Mouse (Mus musculus) thymus, adult 2 months (tissue): ENCODE results near the gene Hmgcs1. TPM values are rescaled to one million over a fixed set of nuclear protein-coding genes. Genes with fewer than 3 reads are reported as not detected.
A peak's percentile ranks its signal among the peaks of the same experiment; 100 is the strongest.

Source experiments
- DNase-seq: peaks from one replicate; pipeline ENCODE4 v3.0.0; 2021
- H3K27ac ChIP-seq: fragments of 200-500 bp; 2 replicates; pipeline ENCODE4 v1.5.1; 2012; ENCODE audit warnings: low read length, control low read depth; ENCODE audit not compliant: control insufficient read depth, insufficient read depth
- H3K27me3 ChIP-seq: fragments of 200-500 bp; 2 replicates; pipeline ENCODE4 v1.6.1; 2012; ENCODE audit warnings: mild to moderate bottlenecking, low read length, moderate library complexity, mixed read lengths; ENCODE audit not compliant: control insufficient read depth, insufficient read depth
- H3K36me3 ChIP-seq: fragments of 200-500 bp; 2 replicates; pipeline ENCODE4 v1.6.1; 2012; ENCODE audit warnings: mild to moderate bottlenecking, low read length, moderate library complexity; ENCODE audit not compliant: control insufficient read depth, insufficient read depth
- H3K4me1 ChIP-seq: fragments of 200-500 bp; replicated peaks from 2 replicates; pipeline ENCODE4 v1.6.1; 2012; ENCODE audit warnings: low read length; ENCODE audit not compliant: control insufficient read depth, insufficient read depth
- H3K4me3 ChIP-seq: fragments of 200-500 bp; 2 replicates; pipeline ENCODE4 v1.5.1; 2012; ENCODE audit warnings: mild to moderate bottlenecking, low read length, control low read depth, moderate library complexity; ENCODE audit not compliant: control insufficient read depth, insufficient read depth
- CTCF ChIP-seq: fragments of 200-500 bp; IDR thresholded peaks from 2 replicates; pipeline ENCODE4 v1.5.1; 2012; ENCODE audit warnings: mild to moderate bottlenecking, control low read depth, low read length, moderate library complexity, borderline replicate concordance; ENCODE audit not compliant: control insufficient read depth, poor library complexity, insufficient read depth; ENCODE audit errors: extremely low read depth
- POLR2A ChIP-seq: fragments of 200-500 bp; IDR thresholded peaks from 2 replicates; pipeline ENCODE4 v1.6.1; 2012; ENCODE audit warnings: mild to moderate bottlenecking, low read length, control low read depth, moderate library complexity; ENCODE audit not compliant: control insufficient read depth, poor library complexity, insufficient read depth; ENCODE audit errors: extremely low read depth
- WGBS: fragments of 180-500 bp; shearing (Covaris S2); methylation state at CpG from one replicate; pipeline ENCODE4 v1.1.7; 2018; 5-methylcytosine and 5-hydroxymethylcytosine counted together
- polyA plus RNA-seq: library from polyadenylated mRNA; depleted of rRNA; stranded (reverse); fragments of >200 nt; gene quantifications from 2 replicates; pipeline ENCODE4 v1.2.3, GENCODE M21; 2012; rRNA removed

Gene Hmgcs1
- polyA plus RNA-seq: 13.3 and 13.9 TPM in 2 replicates

GRCm38 (mm10) chr13:119690039-119690728, at the start of gene Hmgcs1:
Hmgcs1 (plus strand) TSS chr13:119690379.
- H3K4me1 ChIP-seq: peaks cover 7% of the 10 kb centered on the region
- peak within 1 kb of the TSS; percentile 84 for H3K4me3 ChIP-seq
- H3K36me3 ChIP-seq: no peaks in the 10 kb centered on the region
- under 1% methylated on average over 59 of the region's 59 CpGs for WGBS
- TF ChIP-seq CTCF (peak; percentile 39; the same call in 1 of the 2 replicates), POLR2A (peak; percentile 77; the same call in 1 of the 2 replicates)
- peak within 1 kb of the TSS; percentile 39 for H3K27ac ChIP-seq
- H3K27me3 ChIP-seq: no peaks in the 10 kb centered on the region
- DNase-seq: peak; percentile 97

GRCm38 (mm10) chr13:119640504-119640903, 49.7 kb upstream of the Hmgcs1 start:
- DNase-seq: peak; percentile 26
- no peak overlapping the region for H3K4me3 ChIP-seq
- H3K4me1 ChIP-seq: no peaks in the 10 kb centered on the region
- TF ChIP-seq CTCF: no peak
- no peak for TF ChIP-seq POLR2A
- no peaks in the 10 kb centered on the region for H3K27me3 ChIP-seq
- no peaks in the 10 kb centered on the region for H3K36me3 ChIP-seq
- no peak overlapping the region for H3K27ac ChIP-seq
- WGBS: 47% methylated on average over 4 of the region's 4 CpGs

- Histone ChIP-seq H3K27me3 (no peaks in the 10 kb centered on the region), H3K4me1 (no peaks in the 10 kb centered on the region), H3K27ac (no peak overlapping the region), H3K4me3 (no peak overlapping the region), H3K36me3 (no peaks in the 10 kb centered on the region)
- TF ChIP-seq POLR2A (no peak), CTCF (no peak)
- WGBS: 77% methylated on average over 7 of the region's 7 CpGs
- no peak for DNase-seq
Observed at GRCm38 (mm10) chr13:119641145-119641544, 49.0 kb upstream of the Hmgcs1 start.

GRCm38 (mm10) chr13:119644769-119645168, 45.4 kb upstream of the Hmgcs1 start:
- Histone ChIP-seq H3K27ac (no peak overlapping the region), H3K4me3 (no peak overlapping the region), H3K4me1 (0 out of 2 replicates have a peak, but pooled peaks cover 5% of the 10 kb centered on the region), H3K36me3 (no peaks in the 10 kb centered on the region), H3K27me3 (no peaks in the 10 kb centered on the region)
- TF ChIP-seq CTCF (no peak), POLR2A (no peak)
- 77% methylated on average over 5 of the region's 5 CpGs for WGBS
- DNase-seq: no peak

GRCm38 (mm10) chr13:119646511-119646910, 43.7 kb upstream of the Hmgcs1 start:
- H3K27ac ChIP-seq: no peak overlapping the region
- no peak for DNase-seq
- TF ChIP-seq POLR2A (no peak), CTCF (no peak)
- H3K4me3 ChIP-seq: no peak overlapping the region
- 98% methylated on average over 1 of the region's 1 CpGs for WGBS
- H3K36me3 ChIP-seq: no peaks in the 10 kb centered on the region
- H3K4me1 ChIP-seq: 0 out of 2 replicates have a peak, but pooled peaks cover 5% of the 10 kb centered on the region
- H3K27me3 ChIP-seq: no peaks in the 10 kb centered on the region

- DNase-seq: no peak
- TF ChIP-seq POLR2A (no peak), CTCF (no peak)
- H3K36me3 ChIP-seq: no peaks in the 10 kb centered on the region
- WGBS: 38% methylated on average over 15 of the region's 15 CpGs
- no peak overlapping the region for H3K4me3 ChIP-seq
- H3K4me1 ChIP-seq: 0 out of 2 replicates have a peak, but pooled peaks cover 5% of the 10 kb centered on the region
- no peaks in the 10 kb centered on the region for H3K27me3 ChIP-seq
- H3K27ac ChIP-seq: no peak overlapping the region
Observed at GRCm38 (mm10) chr13:119648891-119649698, 41.1 kb upstream of the Hmgcs1 start.
